Mouse (Mus musculus) thymus, adult 2 months (tissue): Measurements from ENCODE around the gene Irf2. TPM values are rescaled to one million over a fixed set of nuclear protein-coding genes. Genes with fewer than 3 reads are reported as not detected.

Source experiments
- DNase-seq: peaks from one replicate; pipeline ENCODE4 v3.0.0; 2021
- H3K27ac ChIP-seq: fragments of 200-500 bp; 2 replicates; pipeline ENCODE4 v1.5.1; 2012; ENCODE audit warnings: low read length, control low read depth; ENCODE audit not compliant: control insufficient read depth, insufficient read depth
- H3K27me3 ChIP-seq: fragments of 200-500 bp; 2 replicates; pipeline ENCODE4 v1.6.1; 2012; ENCODE audit warnings: mild to moderate bottlenecking, low read length, moderate library complexity, mixed read lengths; ENCODE audit not compliant: control insufficient read depth, insufficient read depth
- H3K36me3 ChIP-seq: fragments of 200-500 bp; 2 replicates; pipeline ENCODE4 v1.6.1; 2012; ENCODE audit warnings: mild to moderate bottlenecking, low read length, moderate library complexity; ENCODE audit not compliant: control insufficient read depth, insufficient read depth
- H3K4me1 ChIP-seq: fragments of 200-500 bp; replicated peaks from 2 replicates; pipeline ENCODE4 v1.6.1; 2012; ENCODE audit warnings: low read length; ENCODE audit not compliant: control insufficient read depth, insufficient read depth
- H3K4me3 ChIP-seq: fragments of 200-500 bp; 2 replicates; pipeline ENCODE4 v1.5.1; 2012; ENCODE audit warnings: mild to moderate bottlenecking, low read length, control low read depth, moderate library complexity; ENCODE audit not compliant: control insufficient read depth, insufficient read depth
- CTCF ChIP-seq: fragments of 200-500 bp; IDR thresholded peaks from 2 replicates; pipeline ENCODE4 v1.5.1; 2012; ENCODE audit warnings: mild to moderate bottlenecking, control low read depth, low read length, moderate library complexity, borderline replicate concordance; ENCODE audit not compliant: control insufficient read depth, poor library complexity, insufficient read depth; ENCODE audit errors: extremely low read depth
- POLR2A ChIP-seq: fragments of 200-500 bp; IDR thresholded peaks from 2 replicates; pipeline ENCODE4 v1.6.1; 2012; ENCODE audit warnings: mild to moderate bottlenecking, low read length, control low read depth, moderate library complexity; ENCODE audit not compliant: control insufficient read depth, poor library complexity, insufficient read depth; ENCODE audit errors: extremely low read depth
- WGBS: fragments of 180-500 bp; shearing (Covaris S2); methylation state at CpG from one replicate; pipeline ENCODE4 v1.1.7; 2018; 5-methylcytosine and 5-hydroxymethylcytosine counted together
- polyA plus RNA-seq: library from polyadenylated mRNA; depleted of rRNA; stranded (reverse); fragments of >200 nt; gene quantifications from 2 replicates; pipeline ENCODE4 v1.2.3, GENCODE M21; 2012

Irf2 gene
- polyA plus RNA-seq, 1 experiment: 29.8 TPM

DNA sequence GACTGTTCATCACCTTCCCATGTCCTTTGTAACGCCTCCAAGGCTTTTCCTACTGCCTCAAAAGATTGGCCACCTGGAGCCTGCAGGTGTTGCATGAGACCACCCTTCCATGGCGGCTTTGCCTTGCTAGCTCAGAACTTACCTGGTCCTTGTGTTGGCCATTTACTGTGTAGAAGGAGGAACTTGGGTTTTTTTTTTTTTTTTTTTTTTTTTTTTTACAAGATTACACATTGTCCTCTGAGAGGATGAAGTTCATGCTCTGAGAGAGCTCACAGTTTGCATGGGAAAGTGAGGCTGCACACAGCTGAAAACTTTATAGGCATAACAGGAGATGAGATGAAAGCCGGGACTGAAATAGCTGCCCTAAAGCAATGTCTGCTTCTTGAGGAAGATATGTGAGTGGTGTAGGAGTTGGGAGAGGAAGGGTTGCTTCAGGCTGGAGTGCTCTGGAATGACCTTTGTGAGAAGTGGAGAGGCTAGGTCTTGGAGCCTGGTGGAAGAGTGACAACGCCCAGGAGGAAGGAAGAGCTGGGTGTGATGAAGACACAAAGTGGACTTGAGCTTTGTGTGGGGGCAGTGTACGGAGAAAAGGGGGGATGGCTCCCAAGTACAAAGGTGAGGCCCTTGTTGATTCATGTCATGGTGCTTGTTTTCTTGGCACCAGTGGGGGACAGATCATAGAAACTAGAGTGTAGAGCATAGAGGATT is 52.3 kb downstream of the Irf2 start:
- H3K36me3 ChIP-seq: no peaks in the 10 kb centered on the region; the same call in 1 of the 2 replicates
- WGBS: 87% methylated on average over 5 of the region's 5 CpGs
- no peak overlapping the region for H3K27ac ChIP-seq
- peaks cover 3% of the 10 kb centered on the region; the same call in 1 of the 2 replicates for H3K4me1 ChIP-seq
- no peaks in the 10 kb centered on the region for H3K27me3 ChIP-seq
- no peak overlapping the region for H3K4me3 ChIP-seq
- no peak for DNase-seq
- no peak for TF ChIP-seq CTCF
- TF ChIP-seq POLR2A: no peak

- peaks cover 3% of the 10 kb centered on the region; the same call in 1 of the 2 replicates for H3K4me1 ChIP-seq
- H3K36me3 ChIP-seq: peaks cover 7% of the 10 kb centered on the region
- TF ChIP-seq POLR2A (no peak), CTCF (no peak)
- no peak overlapping the region for H3K27ac ChIP-seq
- no peak overlapping the region for H3K4me3 ChIP-seq
- DNase-seq: no peak
- H3K27me3 ChIP-seq: no peaks in the 10 kb centered on the region
- WGBS: 78% methylated on average over 2 of the region's 2 CpGs
Observed at GRCm38 (mm10) chr8:46792653-46793052, 53.1 kb downstream of the Irf2 start.

DNA sequence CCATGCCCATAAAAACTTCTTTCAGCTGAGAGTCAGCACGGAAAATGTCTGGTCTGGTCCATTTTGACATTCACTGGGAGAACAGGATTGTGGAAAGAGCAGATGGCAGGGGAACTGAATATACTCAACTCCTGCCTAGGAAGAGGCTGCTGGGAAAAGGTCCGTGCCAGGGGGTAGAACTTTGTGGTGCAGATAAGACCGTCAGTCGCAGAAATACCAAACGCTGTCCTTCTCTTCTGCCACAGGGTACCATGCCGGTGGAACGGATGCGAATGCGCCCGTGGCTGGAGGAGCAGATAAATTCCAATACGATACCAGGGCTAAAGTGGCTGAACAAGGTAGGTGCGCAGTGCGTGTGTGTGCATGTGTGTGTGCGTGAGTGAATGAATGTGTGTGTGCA is 53.7 kb downstream of the Irf2 start:
- Histone ChIP-seq H3K27ac (no peak overlapping the region), H3K27me3 (no peaks in the 10 kb centered on the region), H3K36me3 (peaks cover 7% of the 10 kb centered on the region), H3K4me3 (no peak overlapping the region), H3K4me1 (peaks cover 3% of the 10 kb centered on the region; the same call in 1 of the 2 replicates)
- 98% methylated on average over 14 of the region's 14 CpGs for WGBS
- DNase-seq: no peak
- no peak for TF ChIP-seq POLR2A
- no peak for TF ChIP-seq CTCF

DNA sequence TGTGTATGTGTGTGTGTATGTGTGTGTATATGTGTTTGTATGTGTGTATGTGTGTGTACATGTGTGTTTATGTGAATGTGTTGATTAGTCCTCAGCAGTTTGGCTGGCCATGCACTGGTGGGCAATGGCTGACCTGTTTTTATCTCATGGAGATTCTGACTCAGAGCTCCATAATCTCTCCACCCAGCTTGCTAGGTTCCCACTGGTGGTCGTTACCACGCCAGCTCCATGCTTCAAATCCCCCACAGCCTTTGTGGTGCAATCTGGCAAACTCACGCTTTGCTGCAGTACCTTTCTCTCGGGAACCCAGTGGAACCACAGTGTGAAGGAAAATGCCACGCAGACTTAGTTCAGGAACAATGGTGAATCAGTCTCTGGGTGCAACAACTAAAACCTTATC is 54.8 kb downstream of the Irf2 start:
- DNase-seq: no peak
- Histone ChIP-seq H3K4me1 (peaks cover 3% of the 10 kb centered on the region; the same call in 1 of the 2 replicates), H3K4me3 (no peak overlapping the region), H3K36me3 (peaks cover 7% of the 10 kb centered on the region), H3K27me3 (no peaks in the 10 kb centered on the region), H3K27ac (no peak overlapping the region)
- WGBS: 94% methylated on average over 5 of the region's 5 CpGs
- no peak for TF ChIP-seq CTCF
- TF ChIP-seq POLR2A: no peak

DNA sequence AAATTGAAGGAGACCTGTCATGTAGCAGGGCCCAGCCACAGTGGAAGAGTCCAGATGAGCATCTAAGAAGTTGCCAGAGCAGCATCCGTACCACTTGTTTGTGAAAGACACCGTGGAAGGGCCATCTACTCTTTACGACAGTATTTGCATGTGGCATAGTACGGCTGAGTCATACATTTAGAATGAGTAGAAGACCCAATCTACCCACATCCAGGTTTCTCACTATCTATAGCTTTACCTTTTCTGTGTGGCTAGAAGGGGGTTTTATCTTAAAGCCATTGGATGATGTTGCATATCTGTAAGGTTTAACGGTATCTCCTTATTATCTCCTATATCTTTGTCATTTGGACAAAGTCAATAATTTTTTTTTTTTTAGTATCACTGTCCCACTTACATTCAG is 59.7 kb downstream of the Irf2 start:
- H3K36me3 ChIP-seq: peaks cover 7% of the 10 kb centered on the region
- no peak overlapping the region for H3K4me3 ChIP-seq
- WGBS: 96% methylated on average over 5 of the region's 5 CpGs
- no peaks in the 10 kb centered on the region for H3K27me3 ChIP-seq
- no peak for DNase-seq
- H3K4me1 ChIP-seq: no peaks in the 10 kb centered on the region
- TF ChIP-seq CTCF: no peak
- no peak overlapping the region for H3K27ac ChIP-seq

DNA sequence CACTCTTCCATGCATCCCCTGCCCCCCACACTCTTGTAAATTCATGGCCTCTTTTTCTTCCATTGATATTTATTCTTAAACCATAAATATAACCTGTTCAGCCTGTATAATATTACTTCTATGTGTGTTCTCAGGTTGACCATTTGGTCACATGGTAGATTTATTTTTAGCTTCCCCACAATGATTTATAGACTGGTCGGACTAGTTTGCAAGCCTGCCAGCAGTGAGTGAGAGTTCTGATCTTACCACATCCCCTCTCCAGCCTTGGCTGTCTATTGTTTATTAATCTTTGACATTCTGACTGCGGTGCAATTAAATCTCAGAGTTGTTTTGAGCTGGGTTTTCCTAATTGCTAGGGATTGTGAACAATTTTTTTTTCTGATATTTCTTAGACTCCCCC is 60.2 kb downstream of the Irf2 start:
- Histone ChIP-seq H3K4me3 (no peak overlapping the region), H3K27me3 (no peaks in the 10 kb centered on the region), H3K4me1 (no peaks in the 10 kb centered on the region), H3K27ac (no peak overlapping the region), H3K36me3 (peaks cover 7% of the 10 kb centered on the region)
- TF ChIP-seq POLR2A (no peak), CTCF (no peak)
- no peak for DNase-seq
- 65% methylated on average over 2 of the region's 2 CpGs for WGBS
